Mouse (Mus musculus): ENCODE measurements at regions not wholly inside any gene's neighbourhood (a gene's known extent, or its start where the extent isn't known, plus 50 kb on each side); places are given as distances from the start of the nearest gene placed in this dataset.
"Not testable (repeated sequence)": the region's sequence is repeated elsewhere in the genome, so short reads cannot be mapped to it uniquely, and the experiment has no call there.

DNA sequence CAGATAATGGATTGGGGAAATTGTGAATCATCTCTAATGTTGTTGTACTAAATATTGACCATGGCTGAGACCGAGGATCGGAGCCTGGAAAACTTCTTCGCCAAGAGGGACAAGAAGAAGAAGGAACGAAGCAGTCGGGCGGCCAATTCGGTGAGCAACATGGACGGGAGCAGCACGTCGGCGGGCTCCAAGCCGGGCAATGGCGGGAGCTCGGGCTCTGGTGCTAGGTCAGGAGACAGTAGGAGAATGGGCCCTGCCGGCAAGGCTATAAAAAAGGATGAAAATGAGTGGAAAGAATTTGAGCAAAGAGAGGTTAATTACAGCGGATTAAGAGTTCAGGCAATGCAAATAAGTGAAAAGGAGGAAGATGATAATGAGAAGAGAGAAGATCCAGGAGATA, 55.0 kb upstream of the Zfp990 start:
- in situ Hi-C loops (cut with MboI, MseI), result not testable (repeated sequence)

DNA sequence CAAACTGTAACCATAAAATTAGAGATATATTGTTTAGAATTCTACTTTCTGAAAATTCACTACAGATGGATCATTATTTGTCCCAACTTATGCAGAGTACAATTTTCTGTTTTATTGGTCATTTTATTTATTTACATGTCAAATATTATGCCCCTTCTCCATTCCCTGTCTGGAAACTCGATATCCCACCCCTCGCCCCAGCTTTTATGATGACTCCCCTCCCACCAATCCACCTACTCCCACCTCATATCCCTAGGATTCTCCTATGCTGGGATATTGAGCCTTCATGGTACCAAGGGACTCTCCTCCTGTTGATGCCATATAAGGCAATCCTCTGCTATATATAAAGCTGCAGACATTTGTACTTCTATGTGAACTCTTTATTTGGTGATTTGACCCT, 62.0 kb upstream of the Zfp990 start:
- in situ Hi-C loops (cut with MboI, MseI), result loop anchor here (5.0 to 25.0 kb wide), 5 partner anchors 609 to 1514 kb away; partner anchors contain the start of genes Zfp989, Zfp992 and Zfp993

GRCm38 (mm10) chr4:145436718-145437117, 73.8 kb upstream of the Zfp990 start:
- in situ Hi-C loops (cut with MboI, MseI), result loop anchor here (25.0 kb wide), 4 partner anchors 826 to 1526 kb away; partner anchors contain the start of genes Zfp989, Zfp992 and Zfp993

GRCm38 (mm10) chr4:145434519-145434918, 76.0 kb upstream of the Zfp990 start:
- in situ Hi-C loops (cut with MboI, MseI), result loop anchor here (25.0 kb wide), 4 partner anchors 828 to 1528 kb away; partner anchors contain the start of genes Zfp989, Zfp992 and Zfp993

DNA sequence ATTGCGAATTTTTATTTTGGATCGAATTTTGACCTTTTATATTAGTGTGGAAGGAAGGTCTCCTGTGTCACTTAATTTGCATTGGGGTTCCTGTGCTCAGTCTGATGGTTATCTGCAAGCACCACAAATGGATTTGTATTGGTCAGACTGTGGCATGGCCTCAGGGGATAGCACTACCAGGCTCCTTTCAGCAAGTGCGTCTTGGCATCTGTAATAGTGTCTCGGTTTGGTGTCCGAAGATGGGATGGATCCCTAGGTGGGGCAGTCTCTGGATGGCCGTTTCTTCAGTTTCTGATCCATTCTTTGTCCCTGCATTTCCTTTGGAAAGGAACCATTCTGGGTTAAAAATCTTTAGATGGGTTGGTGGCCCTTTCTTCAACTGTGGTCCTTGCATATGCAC, 76.5 kb upstream of the Zfp990 start:
- in situ Hi-C loops (cut with MboI, MseI), result loop anchor here (25.0 kb wide), 4 partner anchors 828 to 1528 kb away; partner anchors contain the start of genes Zfp989, Zfp992 and Zfp993

DNA sequence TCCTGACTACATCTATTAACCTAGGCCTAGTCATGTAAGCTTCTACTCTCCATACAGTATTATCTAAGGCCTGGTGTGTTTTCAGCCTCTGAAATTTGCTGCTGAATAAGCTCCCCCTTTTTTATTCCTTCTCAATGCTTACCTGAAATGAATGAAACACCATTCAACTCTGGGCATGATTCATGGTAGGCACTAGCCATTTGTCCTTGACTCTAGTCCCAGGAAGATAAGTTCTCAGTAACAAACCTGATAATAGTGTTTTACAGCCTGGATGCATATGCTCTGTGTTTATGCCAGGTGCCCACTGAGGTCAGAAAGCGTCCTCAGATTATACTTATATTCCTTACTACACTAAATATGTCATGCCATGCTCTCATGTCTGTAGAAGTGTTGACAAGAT, 77.3 kb upstream of the Zfp990 start:
- in situ Hi-C loops (cut with MboI, MseI), result loop anchor here (25.0 kb wide), 4 partner anchors 829 to 1529 kb away; partner anchors contain the start of genes Zfp989, Zfp992 and Zfp993

DNA sequence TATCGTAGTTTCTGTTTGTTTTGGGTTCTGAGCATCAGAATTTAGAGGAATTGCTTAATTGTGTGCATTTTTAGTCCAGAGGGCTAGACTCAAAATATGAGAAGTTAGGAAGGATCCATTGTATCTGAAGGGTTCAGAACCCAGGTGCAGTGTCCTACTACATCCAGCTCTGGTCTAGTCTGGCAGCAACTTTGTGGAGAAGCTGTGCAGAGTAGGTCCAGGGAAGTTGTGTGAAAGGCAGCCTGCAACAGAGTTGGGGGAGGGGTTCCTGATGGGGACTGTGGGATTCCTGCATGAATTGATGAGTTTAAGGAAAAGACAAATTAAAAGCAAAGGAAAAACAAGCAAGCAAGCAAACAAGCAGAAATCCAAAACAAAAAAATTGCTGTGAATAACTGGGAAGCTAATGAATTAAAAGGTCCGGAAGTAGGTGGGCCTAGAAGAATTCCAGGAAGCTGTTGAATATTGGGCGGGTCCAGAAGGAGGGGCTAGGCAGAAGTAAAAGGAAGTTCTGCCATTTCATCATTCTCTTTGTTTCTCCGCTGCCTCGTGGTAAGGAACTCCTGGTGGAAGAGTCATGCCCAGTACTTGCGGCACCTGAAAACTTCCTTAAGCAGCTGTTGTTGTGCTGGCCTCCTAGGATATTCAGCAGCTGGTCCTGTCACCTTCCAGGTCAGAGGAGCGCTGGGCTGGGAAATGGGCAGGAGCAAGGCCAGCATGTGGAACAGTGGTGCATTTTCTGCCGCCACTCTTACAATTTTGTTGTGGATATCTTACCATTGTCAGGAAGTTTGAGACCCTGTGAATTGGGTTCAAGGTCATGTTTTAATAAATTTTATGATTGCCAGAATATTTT, 78.4 kb upstream of the Zfp990 start:
- in situ Hi-C loops (cut with MboI, MseI), result loop anchor here (25.0 kb wide), 4 partner anchors 830 to 1530 kb away; partner anchors contain the start of genes Zfp989, Zfp992 and Zfp993

DNA sequence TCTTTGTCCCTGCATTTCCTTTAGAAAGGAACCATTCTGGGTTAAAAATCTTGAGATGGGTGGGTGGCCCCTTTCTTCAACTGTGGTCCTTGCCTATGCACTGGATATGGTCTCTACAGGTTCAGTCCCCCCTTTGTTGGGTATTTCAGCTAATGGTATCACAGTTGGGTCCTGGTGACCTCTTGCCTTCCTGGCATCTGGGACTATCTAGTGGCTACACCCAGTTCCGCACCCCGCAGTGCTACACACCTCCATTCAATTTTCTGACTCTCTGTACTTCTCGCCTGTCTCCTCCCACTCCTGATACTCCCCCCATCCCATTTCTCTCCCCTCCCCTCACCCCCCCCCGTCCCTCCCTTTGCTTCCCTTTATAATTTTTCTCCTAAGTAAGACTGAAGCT, 92.7 kb upstream of the Zfp990 start:
- in situ Hi-C loops (cut with MboI, MseI), result loop anchor here (5.0 kb wide), 1 partner anchor 1724 kb away; no protein-coding TSS in a partner anchor

DNA sequence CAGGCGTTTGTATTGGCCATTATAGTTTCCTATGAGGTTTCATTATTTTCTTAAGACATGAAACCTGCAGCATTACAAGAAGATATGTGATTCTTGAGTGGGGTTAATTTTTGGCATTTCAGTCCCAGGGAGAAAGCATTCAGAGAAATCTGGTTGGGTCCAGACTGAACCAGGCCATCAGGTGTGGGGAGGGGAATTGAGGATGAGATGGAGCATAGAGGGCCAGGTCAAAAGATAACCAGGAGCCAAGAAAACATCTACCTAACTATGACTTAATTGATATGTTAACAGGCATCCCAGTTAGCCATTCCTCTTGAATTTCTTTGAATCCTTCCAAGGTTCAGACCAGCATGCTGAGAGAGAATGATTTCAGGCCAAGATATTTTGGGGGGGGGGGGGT, 96.2 kb upstream of the Tnfrsf8 start:
- in situ Hi-C loops (cut with MboI, MseI), result no loop called here

DNA sequence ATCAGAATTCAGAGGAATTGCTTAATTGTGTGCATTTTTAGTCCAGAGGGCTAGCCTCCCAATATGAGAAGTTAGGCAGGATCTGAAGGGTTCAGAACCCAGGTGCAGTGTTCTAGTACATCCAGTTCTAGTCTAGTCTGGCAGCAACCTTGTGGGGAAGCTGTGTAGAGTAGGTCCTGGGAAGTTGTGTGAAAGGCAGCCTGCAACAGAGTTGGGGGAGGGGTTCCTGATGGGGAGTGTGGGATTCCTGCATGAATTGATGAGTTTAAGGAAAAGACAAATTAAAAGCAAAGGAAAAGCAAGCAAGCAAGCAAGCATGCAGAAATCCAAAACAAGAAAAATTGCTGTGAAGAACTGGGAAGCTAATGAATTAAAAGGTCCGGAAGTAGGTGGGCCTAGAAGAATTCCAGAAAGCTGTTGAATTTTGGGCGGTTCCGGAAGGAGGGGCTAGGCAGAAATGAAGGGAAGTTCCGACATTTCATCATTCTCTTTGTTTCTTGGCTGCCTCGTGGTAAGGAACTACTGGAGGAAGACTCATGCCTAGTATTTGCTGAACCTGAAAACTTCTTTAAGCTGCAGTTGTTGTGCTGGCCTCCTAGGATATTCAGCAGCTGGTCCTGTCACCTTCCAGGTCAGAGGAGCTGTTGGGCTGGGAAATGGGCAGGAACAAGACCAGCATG, 95.0 kb upstream of the Tnfrsf8 start:
- in situ Hi-C loops (cut with MboI, MseI), result loop anchor here (5.0 kb wide), 1 partner anchor 172 kb away; no protein-coding TSS in a partner anchor

GRCm38 (mm10) chr4:145406050-145406449, 91.1 kb upstream of the Tnfrsf8 start:
- in situ Hi-C loops (cut with MboI, MseI), result loop anchor here (5.0 kb wide), 1 partner anchor 176 kb away; no protein-coding TSS in a partner anchor

DNA sequence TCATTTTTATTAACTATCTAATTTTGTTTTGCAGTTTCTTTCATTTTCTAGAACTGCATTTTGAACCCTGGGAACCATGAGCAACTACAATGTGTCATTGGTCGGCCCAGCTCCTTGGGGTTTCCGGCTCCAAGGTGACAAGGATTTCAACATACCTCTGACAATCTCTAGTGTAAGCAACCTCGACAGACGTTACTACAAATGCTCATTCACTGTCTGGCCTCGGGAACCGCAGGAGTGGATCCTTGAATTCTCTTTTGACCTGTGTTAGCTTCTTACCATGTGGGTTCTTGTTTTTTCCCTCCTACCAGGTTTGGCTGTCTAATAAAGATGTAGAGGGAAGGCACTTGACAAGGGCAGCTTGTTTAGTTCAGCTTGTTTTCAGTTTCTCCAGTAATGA, 89.3 kb upstream of the Tnfrsf8 start:
- in situ Hi-C loops (cut with MboI, MseI), result not testable (repeated sequence)

DNA sequence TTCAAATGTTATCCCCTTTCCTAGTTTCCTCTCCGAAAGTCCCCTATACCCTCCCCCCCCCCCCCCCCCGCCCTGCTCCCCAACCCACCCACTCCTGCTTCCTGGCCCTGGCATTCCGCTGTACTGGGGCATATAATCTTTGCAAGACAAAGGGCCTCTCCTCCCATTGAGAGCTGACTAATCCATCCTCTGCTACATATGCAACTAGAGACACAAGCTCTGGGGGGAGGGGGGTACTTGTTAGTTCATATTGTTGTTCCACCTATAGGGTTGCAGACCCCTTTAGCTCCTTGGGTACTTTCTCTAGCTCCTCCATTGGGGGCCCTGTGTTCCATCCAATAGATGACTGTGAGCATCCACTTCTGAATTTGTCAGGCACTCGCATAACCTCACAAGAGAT, 63.9 kb upstream of the Tnfrsf8 start:
- in situ Hi-C loops (cut with MboI, MseI), result not testable (repeated sequence)

GRCm38 (mm10) chr4:145377306-145378067, 62.5 kb upstream of the Tnfrsf8 start:
- in situ Hi-C loops (cut with MboI, MseI), result not testable (repeated sequence)

- in situ Hi-C loops (cut with MboI, MseI), result no loop called here
These were observed 54.8 kb upstream of the Tnfrsf8 start for GRCm38 (mm10) chr4:145369753-145370152.

DNA sequence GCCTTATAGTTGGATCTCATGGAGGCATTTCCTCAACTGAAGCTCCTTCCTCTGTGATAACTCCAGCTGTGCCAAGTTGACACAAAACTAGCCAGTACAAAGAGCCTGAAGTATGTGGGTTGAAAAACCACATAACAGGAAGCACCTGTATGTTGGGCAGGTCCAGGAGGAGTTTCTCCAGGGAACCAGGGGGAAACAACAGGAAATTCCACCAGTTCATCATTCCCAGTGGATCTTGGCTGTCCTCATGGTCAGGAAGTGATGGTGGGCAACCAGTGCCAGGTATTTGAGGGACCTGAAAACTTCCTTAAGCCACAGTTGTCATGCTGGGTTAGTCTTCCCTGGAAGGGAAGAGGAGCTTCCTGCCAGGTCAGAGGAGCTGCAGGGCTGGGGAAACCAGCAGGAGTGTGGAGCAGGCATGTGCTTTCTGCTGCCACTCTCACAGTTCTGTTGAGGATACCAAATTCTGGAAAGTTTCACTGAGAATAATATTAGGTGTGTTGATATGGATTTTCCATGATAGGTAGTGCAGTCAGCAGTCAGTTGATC, 52.4 kb upstream of the Tnfrsf8 start:
- in situ Hi-C loops (cut with MboI, MseI), result no loop called here

DNA sequence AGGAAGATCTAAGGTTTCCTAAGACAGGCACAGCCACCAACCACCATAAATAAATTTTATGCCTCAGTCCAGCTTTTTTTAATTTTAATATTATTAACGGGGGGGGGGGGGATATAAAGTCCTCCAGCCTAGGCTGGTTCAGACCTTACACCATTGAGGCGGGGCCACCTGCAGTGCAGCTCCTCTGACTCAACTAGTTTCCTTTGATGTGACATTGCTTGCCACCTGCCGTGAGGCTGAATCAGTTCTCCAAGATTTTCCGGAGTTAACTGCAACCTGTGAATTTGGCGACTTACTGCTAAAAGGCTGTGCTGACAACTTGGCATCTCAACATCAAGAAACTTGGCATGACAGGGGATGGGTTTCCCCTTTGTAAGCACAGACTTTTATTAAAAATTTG, 51.3 kb upstream of the Tnfrsf8 start:
- in situ Hi-C loops (cut with MboI, MseI), result no loop called here

- in situ Hi-C loops (cut with MboI, MseI), result not testable (repeated sequence)
These were observed 50.8 kb upstream of the Tnfrsf8 start for GRCm38 (mm10) chr4:145365793-145366192.

Measured in T-helper 1 cell (primary cell).